Mouse (Mus musculus): Measurements from ENCODE around the gene Arl6ip4. TPM values are rescaled to one million over a fixed set of nuclear protein-coding genes. Genes with fewer than 3 reads are reported as not detected.

The Arl6ip4 gene
- 105 and 114 TPM in 2 replicates for polyA plus RNA-seq (2014; fragmentation: Nextera tagmentation; extraction: Ambion mirVana)

DNA sequence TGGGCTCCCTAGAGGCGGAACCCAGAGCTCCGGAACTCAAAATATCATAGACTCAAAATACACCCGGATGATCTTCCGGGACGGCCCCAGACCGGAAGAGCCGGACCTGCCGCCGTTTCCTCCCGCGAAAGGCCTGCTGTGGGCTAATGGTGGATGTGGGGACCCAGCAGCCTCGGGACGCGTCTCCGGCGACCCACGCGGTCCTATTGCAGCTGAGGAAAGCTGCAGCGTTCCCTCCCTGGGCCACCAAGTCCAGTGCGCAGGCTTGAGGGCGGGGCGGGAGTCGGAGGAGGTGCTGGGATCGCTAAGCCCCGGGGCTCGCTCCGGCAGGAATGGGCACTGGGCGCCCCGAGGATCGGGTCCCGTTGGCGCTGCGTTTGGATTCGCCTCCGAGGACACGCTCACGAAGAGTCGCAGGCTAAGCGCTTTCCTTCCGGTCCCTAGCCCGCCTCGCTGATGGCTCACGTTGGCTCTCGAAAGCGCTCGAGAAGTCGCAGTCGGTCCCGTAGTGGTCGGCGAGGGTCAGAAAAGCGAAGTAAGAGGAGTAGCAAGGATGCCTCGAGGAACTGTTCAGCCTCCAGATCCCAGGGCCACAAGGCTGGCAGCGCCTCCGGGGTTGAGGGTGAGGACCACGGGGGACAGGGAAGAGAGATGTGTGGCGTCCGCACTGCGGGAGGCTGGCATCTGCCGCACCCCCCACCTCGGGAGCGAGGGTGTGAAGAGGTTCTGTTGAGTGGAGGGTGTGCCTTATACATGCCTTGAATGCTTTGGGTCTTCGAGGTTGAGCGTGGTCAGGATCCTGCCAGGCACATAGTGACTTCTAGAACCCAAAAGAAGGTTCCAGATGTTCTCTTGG is at the start of gene Arl6ip4:
TSS of gene Arl6ip4 (plus strand) at position 100 of the 856 bp plus-strand sequence.
- Histone ChIP-seq H3K27me3 (ENCODE audit: control insufficient read depth, insufficient read depth, low read length) (no peaks in the 10 kb centered on the region), H3K9me3 (ENCODE audit: control insufficient read depth, low read length) (no peaks in the 10 kb centered on the region), H3K4me2 (replicated peaks; ENCODE audit: low read depth, low read length) (peak within 1 kb of the TSS; percentile 97), H3K9ac (ENCODE audit: low read depth, low read length) (peak within 1 kb of the TSS; percentile 94), H3K36me3 (ENCODE audit: control insufficient read depth, insufficient read depth, low read length) (peaks cover 38% of the 10 kb centered on the region), H3K27ac (ENCODE audit: low read depth, low read length) (peak within 1 kb of the TSS; percentile 85), H3K4me3 (ENCODE audit: low read length) (peak within 1 kb of the TSS; percentile 98), H3K4me1 (ENCODE audit: control insufficient read depth, insufficient read depth, low read length) (peaks cover 24% of the 10 kb centered on the region)
- ATAC-seq (ENCODE audit: low FRiP score, low TSS enrichment): peak; percentile 7
- WGBS: 2% methylated on average over 64 of the region's 64 CpGs

DNA sequence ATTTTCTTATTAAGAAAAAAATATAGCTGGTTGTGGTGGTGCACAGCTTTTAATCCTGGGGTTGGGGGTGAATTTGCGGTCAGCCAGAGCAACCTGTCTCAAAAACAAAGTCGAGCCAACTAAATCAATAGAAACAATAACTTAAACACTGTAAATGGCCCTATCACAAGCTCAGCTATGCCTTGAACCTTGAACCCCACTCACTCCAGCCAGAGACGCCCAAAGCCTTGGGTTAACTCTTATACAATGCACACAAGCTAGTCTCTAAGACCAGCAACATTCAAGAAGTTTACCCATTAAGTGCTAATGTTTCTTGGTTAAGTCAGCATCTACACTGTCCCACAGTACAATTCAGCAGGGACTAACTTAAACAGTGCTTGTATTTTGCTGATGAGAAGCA is 46.2 kb upstream of the Arl6ip4 start:
- H3K27ac ChIP-seq (ENCODE audit: low read depth, low read length): no peak overlapping the region
- no peaks in the 10 kb centered on the region for H3K27me3 ChIP-seq (ENCODE audit: control insufficient read depth, insufficient read depth, low read length)
- H3K9me3 ChIP-seq (ENCODE audit: control insufficient read depth, low read length): no peaks in the 10 kb centered on the region
- H3K4me1 ChIP-seq (ENCODE audit: control insufficient read depth, insufficient read depth, low read length): peaks cover 13% of the 10 kb centered on the region; the same call in 1 of the 2 replicates
- no peaks in the 10 kb centered on the region for H3K36me3 ChIP-seq (ENCODE audit: control insufficient read depth, insufficient read depth, low read length)
- H3K9ac ChIP-seq (ENCODE audit: low read depth, low read length): no peak overlapping the region
- no peak overlapping the region for H3K4me2 ChIP-seq (replicated peaks; ENCODE audit: low read depth, low read length)
- WGBS: 72% methylated on average over 3 of the region's 3 CpGs
- ATAC-seq (ENCODE audit: low FRiP score, low TSS enrichment): no peak
- no peak overlapping the region for H3K4me3 ChIP-seq (ENCODE audit: low read length)

DNA sequence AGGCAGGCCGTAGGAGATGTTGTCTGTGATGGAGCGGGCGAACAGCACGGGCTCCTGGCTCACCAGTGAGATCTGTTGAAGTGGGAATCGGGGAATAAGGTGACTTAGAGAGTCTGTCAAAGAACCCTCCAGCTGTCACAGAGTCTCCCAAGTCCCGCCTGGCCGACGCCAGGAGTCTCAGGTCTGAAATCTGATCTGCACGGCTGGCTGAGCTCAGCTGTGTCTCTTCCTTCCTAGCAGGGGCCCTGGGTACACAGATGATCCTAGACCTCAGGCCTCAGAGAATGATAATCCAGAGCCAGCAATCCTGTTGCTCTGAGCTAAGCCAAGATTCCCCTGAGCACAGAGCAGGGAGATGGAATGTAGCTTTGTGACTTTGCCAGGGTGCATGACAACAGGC is 42.2 kb upstream of the Arl6ip4 start:
- Histone ChIP-seq H3K9me3 (ENCODE audit: control insufficient read depth, low read length) (no peaks in the 10 kb centered on the region), H3K36me3 (ENCODE audit: control insufficient read depth, insufficient read depth, low read length) (no peaks in the 10 kb centered on the region), H3K4me1 (ENCODE audit: control insufficient read depth, insufficient read depth, low read length) (peaks cover 29% of the 10 kb centered on the region; the same call in 1 of the 2 replicates), H3K4me2 (replicated peaks; ENCODE audit: low read depth, low read length) (no peak overlapping the region), H3K27me3 (ENCODE audit: control insufficient read depth, insufficient read depth, low read length) (no peaks in the 10 kb centered on the region), H3K9ac (ENCODE audit: low read depth, low read length) (no peak overlapping the region), H3K4me3 (ENCODE audit: low read length) (no peak overlapping the region), H3K27ac (ENCODE audit: low read depth, low read length) (peak overlapping the region; percentile 65; the same call in 1 of the 2 replicates)
- ATAC-seq (ENCODE audit: low FRiP score, low TSS enrichment): peak; percentile 66
- 21% methylated on average over 9 of the region's 9 CpGs for WGBS

DNA sequence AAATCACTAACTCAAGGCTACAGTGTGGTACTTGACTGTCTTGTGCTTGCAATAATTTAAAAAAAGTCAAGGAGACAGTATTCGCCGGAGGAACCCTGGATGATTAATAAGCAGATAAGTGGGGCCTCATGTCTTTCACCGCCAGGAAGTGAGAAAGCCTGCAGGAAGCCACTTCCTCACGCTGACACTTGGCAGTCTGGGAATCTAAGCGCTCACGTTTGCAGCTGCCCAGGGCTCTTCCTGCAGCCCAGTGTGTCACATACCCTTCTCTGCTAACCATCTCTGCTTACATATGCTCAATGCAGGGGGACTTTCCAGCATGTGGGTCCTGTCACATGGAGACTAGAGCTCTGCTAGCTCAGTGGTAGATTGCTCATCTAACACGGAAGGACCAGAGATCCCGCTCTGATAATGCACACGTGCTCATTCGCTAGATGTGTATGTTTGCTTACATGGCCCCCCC is 41.0 kb upstream of the Arl6ip4 start:
- no peaks in the 10 kb centered on the region for H3K9me3 ChIP-seq (ENCODE audit: control insufficient read depth, low read length)
- 43% methylated on average over 10 of the region's 10 CpGs for WGBS
- no peaks in the 10 kb centered on the region for H3K36me3 ChIP-seq (ENCODE audit: control insufficient read depth, insufficient read depth, low read length)
- H3K27me3 ChIP-seq (ENCODE audit: control insufficient read depth, insufficient read depth, low read length): no peaks in the 10 kb centered on the region
- H3K4me2 ChIP-seq (replicated peaks; ENCODE audit: low read depth, low read length): no peak overlapping the region
- no peak overlapping the region for H3K9ac ChIP-seq (ENCODE audit: low read depth, low read length)
- peaks cover 29% of the 10 kb centered on the region; the same call in 1 of the 2 replicates for H3K4me1 ChIP-seq (ENCODE audit: control insufficient read depth, insufficient read depth, low read length)
- peak overlapping the region; percentile 51; the same call in 1 of the 2 replicates for H3K27ac ChIP-seq (ENCODE audit: low read depth, low read length)
- no peak overlapping the region for H3K4me3 ChIP-seq (ENCODE audit: low read length)
- ATAC-seq (ENCODE audit: low FRiP score, low TSS enrichment): no peak

DNA sequence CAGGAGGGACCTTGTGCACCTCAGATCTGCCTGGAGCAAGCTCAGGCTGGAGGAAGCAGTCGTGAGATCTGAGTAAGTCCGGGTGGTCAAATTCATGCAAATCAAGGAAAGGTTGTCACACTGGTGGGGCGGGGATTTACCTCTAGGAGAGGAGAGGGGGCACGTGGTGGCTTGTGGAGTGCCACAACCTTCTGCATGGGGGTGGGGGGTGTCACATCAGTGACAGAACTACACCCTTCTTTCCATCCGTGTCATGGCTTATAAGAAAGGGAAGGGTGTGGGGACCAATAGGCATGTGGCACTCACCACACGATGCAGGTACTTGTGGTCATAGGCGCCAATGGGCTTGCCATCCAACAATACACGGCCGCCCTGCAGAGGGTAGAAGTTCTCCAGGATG is 40.2 kb upstream of the Arl6ip4 start:
- no peak overlapping the region for H3K4me3 ChIP-seq (ENCODE audit: low read length)
- WGBS: 62% methylated on average over 9 of the region's 9 CpGs
- peak overlapping the region; percentile 51 for H3K27ac ChIP-seq (ENCODE audit: low read depth, low read length)
- ATAC-seq (ENCODE audit: low FRiP score, low TSS enrichment): no peak
- H3K4me2 ChIP-seq (replicated peaks; ENCODE audit: low read depth, low read length): no peak overlapping the region
- no peaks in the 10 kb centered on the region for H3K36me3 ChIP-seq (ENCODE audit: control insufficient read depth, insufficient read depth, low read length)
- no peaks in the 10 kb centered on the region for H3K9me3 ChIP-seq (ENCODE audit: control insufficient read depth, low read length)
- H3K27me3 ChIP-seq (ENCODE audit: control insufficient read depth, insufficient read depth, low read length): no peaks in the 10 kb centered on the region
- peaks cover 29% of the 10 kb centered on the region; the same call in 1 of the 2 replicates for H3K4me1 ChIP-seq (ENCODE audit: control insufficient read depth, insufficient read depth, low read length)
- no peak overlapping the region for H3K9ac ChIP-seq (ENCODE audit: low read depth, low read length)

DNA sequence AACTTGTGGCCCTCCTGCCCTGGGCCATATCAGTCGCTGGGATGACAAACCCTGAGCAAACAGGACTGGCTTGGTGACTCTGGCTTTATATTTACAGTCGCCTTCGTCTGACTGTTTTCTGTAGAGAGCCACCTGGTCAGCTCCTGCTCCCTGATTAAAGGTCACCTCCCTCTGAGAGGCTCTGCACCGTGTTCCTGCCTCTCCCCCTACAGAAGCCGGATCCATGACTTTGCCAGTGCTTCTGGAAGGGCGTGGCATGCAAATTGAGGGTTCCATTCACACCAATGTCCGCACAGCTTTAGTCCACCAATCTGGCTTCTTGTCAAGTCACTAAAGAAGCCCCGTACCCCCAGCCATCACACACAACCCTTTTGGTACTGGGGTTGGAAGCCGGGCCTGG is 39.3 kb upstream of the Arl6ip4 start:
- H3K9ac ChIP-seq (ENCODE audit: low read depth, low read length): no peak overlapping the region
- H3K36me3 ChIP-seq (ENCODE audit: control insufficient read depth, insufficient read depth, low read length): no peaks in the 10 kb centered on the region
- no peaks in the 10 kb centered on the region for H3K9me3 ChIP-seq (ENCODE audit: control insufficient read depth, low read length)
- H3K27ac ChIP-seq (ENCODE audit: low read depth, low read length): no peak overlapping the region
- H3K27me3 ChIP-seq (ENCODE audit: control insufficient read depth, insufficient read depth, low read length): no peaks in the 10 kb centered on the region
- no peak overlapping the region for H3K4me3 ChIP-seq (ENCODE audit: low read length)
- peaks cover 29% of the 10 kb centered on the region; the same call in 1 of the 2 replicates for H3K4me1 ChIP-seq (ENCODE audit: control insufficient read depth, insufficient read depth, low read length)
- no peak for ATAC-seq (ENCODE audit: low FRiP score, low TSS enrichment)
- H3K4me2 ChIP-seq (replicated peaks; ENCODE audit: low read depth, low read length): no peak overlapping the region
- WGBS: 44% methylated on average over 9 of the region's 9 CpGs

DNA sequence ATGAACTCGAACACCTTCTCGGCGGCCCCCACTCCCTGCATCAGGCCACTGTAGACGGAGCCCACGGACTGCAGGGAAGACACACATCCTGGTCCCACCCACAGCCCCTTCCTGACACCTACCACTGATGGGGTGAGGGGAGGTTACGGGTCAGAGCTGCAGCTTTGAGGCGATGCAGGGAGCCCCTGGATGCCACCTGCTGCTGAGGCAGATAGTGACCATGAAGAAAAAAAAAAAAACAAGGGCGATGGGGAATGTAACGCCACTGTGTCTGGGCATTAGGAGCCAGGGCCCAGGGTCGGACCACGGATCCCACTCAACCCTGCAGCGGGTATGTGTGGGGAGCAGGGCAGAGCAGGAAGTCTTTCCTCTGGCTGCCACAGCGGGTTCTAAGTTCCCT is 38.6 kb upstream of the Arl6ip4 start:
- no peak overlapping the region for H3K4me3 ChIP-seq (ENCODE audit: low read length)
- no peak overlapping the region for H3K9ac ChIP-seq (ENCODE audit: low read depth, low read length)
- 75% methylated on average over 13 of the region's 13 CpGs for WGBS
- no peaks in the 10 kb centered on the region for H3K9me3 ChIP-seq (ENCODE audit: control insufficient read depth, low read length)
- no peak overlapping the region for H3K4me2 ChIP-seq (replicated peaks; ENCODE audit: low read depth, low read length)
- H3K36me3 ChIP-seq (ENCODE audit: control insufficient read depth, insufficient read depth, low read length): no peaks in the 10 kb centered on the region
- no peak for ATAC-seq (ENCODE audit: low FRiP score, low TSS enrichment)
- peaks cover 29% of the 10 kb centered on the region; the same call in 1 of the 2 replicates for H3K4me1 ChIP-seq (ENCODE audit: control insufficient read depth, insufficient read depth, low read length)
- H3K27me3 ChIP-seq (ENCODE audit: control insufficient read depth, insufficient read depth, low read length): no peaks in the 10 kb centered on the region
- no peak overlapping the region for H3K27ac ChIP-seq (ENCODE audit: low read depth, low read length)

DNA sequence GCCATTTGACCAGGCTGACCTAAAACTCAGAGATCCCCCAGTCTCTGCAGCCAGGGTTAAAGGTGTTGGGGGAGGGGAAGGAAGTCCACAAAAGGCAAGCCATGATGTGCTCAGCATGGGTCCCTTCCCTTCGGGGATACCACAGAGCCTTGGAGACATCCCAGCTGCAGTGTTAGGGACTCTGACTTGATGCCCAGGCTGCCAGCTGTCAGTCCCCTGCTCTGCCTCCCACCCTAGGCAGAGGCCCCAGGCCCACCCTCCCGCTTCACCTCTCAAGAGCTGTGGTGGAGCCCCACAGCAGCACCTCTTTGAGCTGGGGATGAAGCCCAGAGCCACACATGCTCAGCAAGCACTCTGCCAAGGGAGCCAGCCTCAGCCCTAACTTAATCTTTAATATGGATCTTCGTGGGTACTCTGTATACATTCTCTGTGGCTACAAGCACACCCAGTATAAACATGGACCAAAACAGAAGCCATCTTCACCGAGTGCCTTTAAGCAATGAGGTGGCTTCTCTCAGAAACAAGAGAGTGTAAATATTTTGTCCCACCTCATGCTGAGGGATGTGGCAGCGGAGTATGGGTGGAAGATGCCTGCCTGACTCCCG is 37.9 kb upstream of the Arl6ip4 start:
- no peak overlapping the region for H3K9ac ChIP-seq (ENCODE audit: low read depth, low read length)
- 70% methylated on average over 6 of the region's 6 CpGs for WGBS

More for the DNA sequence above, 37.9 kb upstream of the Arl6ip4 start:
- Histone ChIP-seq H3K4me1 (ENCODE audit: control insufficient read depth, insufficient read depth, low read length) (peaks cover 29% of the 10 kb centered on the region; the same call in 1 of the 2 replicates), H3K9me3 (ENCODE audit: control insufficient read depth, low read length) (no peaks in the 10 kb centered on the region), H3K27ac (ENCODE audit: low read depth, low read length) (no peak overlapping the region), H3K4me2 (replicated peaks; ENCODE audit: low read depth, low read length) (no peak overlapping the region), H3K4me3 (ENCODE audit: low read length) (no peak overlapping the region), H3K36me3 (ENCODE audit: control insufficient read depth, insufficient read depth, low read length) (no peaks in the 10 kb centered on the region), H3K27me3 (ENCODE audit: control insufficient read depth, insufficient read depth, low read length) (no peaks in the 10 kb centered on the region)
- no peak for ATAC-seq (ENCODE audit: low FRiP score, low TSS enrichment)
